Mouse (Mus musculus) midbrain, embryonic 10.5 days (tissue): ENCODE data around the gene Gm20388. TPM values are rescaled to one million over a fixed set of nuclear protein-coding genes. Genes with fewer than 3 reads are reported as not detected.

Source experiments
- DNase-seq: peaks from one replicate; pipeline ENCODE4 v3.0.0-alpha.2; 2017; ENCODE audit warnings: low spot score
- H3K27ac ChIP-seq: fragments of 300-500 bp; sonication (generic); replicated peaks from 2 replicates; pipeline ENCODE4 v1.5.1; 2016; ENCODE audit warnings: mild to moderate bottlenecking
- H3K27me3 ChIP-seq: fragments of 300-500 bp; sonication (generic); 2 replicates; pipeline ENCODE4 v1.6.1; 2016; ENCODE audit warnings: low read depth, mild to moderate bottlenecking; ENCODE audit not compliant: poor library complexity, severe bottlenecking
- H3K36me3 ChIP-seq: fragments of 300-500 bp; sonication (generic); 2 replicates; pipeline ENCODE4 v1.6.1; 2016; ENCODE audit warnings: mild to moderate bottlenecking, moderate library complexity
- H3K4me1 ChIP-seq: fragments of 300-500 bp; sonication (generic); 2 replicates; pipeline ENCODE4 v1.6.1; 2016
- H3K4me3 ChIP-seq: fragments of 300-500 bp; sonication (generic); 2 replicates; pipeline ENCODE4 v1.5.1; 2016; ENCODE audit warnings: mild to moderate bottlenecking, moderate library complexity
- H3K9me3 ChIP-seq: fragments of 300-500 bp; sonication (generic); replicated peaks from 2 replicates; pipeline ENCODE4 v1.6.1; 2016; ENCODE audit warnings: mild to moderate bottlenecking
- WGBS: fragments of 180-500 bp; shearing (Covaris S2); methylation state at CpG from one replicate; pipeline ENCODE4 v1.1.7; 2016; 5-methylcytosine and 5-hydroxymethylcytosine counted together
- polyA plus RNA-seq: library from polyadenylated mRNA; unstranded; fragments of >200 nt; fragmentation: Nextera tagmentation; extraction: Ambion mirVana; gene quantifications from 2 replicates; pipeline ENCODE4 v1.2.1, GENCODE M21; 2016

The Gm20388 gene
- polyA plus RNA-seq, 1 experiment from 2014 or later: 7.1 TPM

DNA sequence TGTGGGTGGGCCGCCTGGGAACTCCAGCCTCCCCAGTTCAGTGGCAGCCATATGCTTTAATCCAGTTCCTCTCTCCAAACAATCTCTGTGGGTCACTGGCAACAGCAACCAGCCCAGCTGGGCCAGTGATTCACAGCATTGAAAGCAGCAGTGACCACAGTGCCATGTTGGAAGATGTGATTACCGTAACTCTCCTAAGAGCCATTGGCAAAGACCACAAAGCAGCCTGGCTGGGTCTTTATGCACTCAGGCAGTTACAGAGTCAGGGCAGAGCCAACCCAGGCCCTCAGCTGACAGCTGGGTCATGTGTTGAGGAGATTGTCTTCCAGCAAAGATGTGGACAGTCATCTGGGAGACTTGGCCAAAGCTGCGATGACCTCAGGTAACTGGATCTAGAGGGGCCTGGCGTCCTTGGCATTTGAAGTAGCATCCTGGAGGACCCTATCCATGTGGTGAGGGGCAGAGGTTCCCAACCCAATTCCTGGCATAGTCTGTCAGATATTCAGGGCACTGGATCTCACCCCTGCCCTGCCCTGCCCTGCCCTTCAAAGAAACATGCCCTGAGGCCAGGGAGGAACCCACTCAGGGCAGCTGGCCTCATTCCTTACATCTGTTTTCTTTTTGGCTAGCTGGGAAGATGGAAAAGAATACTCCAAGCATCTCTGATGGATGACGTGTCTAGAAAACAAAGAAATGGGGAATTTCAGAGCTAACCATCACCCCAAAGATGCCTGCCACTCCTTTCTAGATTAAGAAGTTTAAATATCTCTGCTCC is 1052.2 kb downstream of the Gm20388 start:
- Histone ChIP-seq H3K4me3 (no peak overlapping the region), H3K9me3 (no peaks in the 10 kb centered on the region), H3K36me3 (no peaks in the 10 kb centered on the region), H3K27ac (no peak overlapping the region), H3K4me1 (peaks cover 18% of the 10 kb centered on the region), H3K27me3 (peaks cover 100% of the 10 kb centered on the region)
- 91% methylated on average over 5 of the region's 5 CpGs for whole genome bisulfite sequencing
- DNase-seq: no peak

DNA sequence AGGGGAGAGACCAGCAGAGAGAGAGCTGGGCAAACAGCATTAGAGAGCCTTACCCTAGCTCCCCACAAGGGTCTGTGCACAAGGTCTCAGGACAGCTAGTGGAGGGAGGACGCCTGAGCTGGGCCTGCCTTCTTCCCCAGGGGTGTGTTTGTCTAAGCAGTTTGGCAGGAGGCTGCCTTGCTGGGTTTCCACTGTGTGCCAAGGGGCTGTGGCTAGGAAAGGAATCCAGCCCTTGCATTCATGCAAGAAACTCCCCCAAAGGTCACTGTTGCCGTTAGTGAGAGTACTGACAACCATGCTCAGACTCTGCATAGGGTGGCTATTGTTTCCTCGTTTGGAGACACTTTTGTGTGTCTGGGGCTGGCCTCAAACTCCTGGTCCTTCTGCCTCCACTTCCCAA is 1055.9 kb downstream of the Gm20388 start:
- no peaks in the 10 kb centered on the region for H3K36me3 ChIP-seq
- H3K4me1 ChIP-seq: peaks cover under 1% of the 10 kb centered on the region; the same call in 1 of the 2 replicates
- no peak for DNase-seq
- H3K9me3 ChIP-seq: no peaks in the 10 kb centered on the region
- no peak overlapping the region for H3K27ac ChIP-seq
- peaks cover 100% of the 10 kb centered on the region for H3K27me3 ChIP-seq
- 33% methylated on average over 3 of the region's 3 CpGs for WGBS
- no peak overlapping the region for H3K4me3 ChIP-seq

DNA sequence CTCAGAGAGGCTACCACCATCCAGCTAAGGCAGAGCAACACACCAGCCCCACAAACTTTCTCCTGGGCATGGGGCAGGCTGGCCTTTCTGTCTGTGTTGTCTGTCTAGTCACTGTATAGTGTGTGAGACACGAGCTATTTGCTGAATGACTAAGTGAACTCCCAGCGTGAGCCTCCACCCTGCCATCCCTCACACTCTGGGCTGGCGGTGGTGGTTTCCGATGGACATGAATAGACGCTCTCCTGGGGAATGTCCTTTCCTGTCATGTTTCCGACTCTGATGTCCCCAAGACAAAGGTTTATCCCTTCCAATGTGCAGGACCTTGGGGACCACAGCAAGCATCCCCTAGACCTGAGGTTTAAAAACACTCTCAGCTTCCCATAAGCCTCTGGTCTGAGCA is 1057.7 kb downstream of the Gm20388 start:
- Histone ChIP-seq H3K4me3 (no peak overlapping the region), H3K36me3 (no peaks in the 10 kb centered on the region), H3K27me3 (peaks cover 100% of the 10 kb centered on the region), H3K4me1 (peaks cover 18% of the 10 kb centered on the region), H3K27ac (no peak overlapping the region), H3K9me3 (no peaks in the 10 kb centered on the region)
- WGBS: 57% methylated on average over 6 of the region's 6 CpGs
- DNase-seq: no peak

DNA sequence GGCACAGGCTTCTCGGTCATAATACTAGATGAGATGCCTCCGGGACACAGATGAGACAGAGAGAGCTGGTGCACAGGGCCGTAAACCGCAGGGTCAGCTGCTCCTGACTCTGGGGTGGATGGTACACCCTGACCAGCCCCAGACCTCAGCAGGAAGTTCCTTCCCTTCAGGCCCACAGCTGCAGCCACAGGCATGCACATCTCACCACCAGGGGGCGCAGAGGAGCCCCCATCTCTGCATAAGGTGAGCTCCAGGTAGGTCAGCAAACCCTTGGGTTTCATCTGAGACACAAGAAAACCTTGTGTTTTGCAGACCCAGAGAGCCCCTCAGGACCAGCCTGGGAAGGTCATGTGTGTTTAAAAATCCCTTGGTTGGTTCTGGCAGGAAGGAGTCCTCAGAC is 1059.7 kb downstream of the Gm20388 start:
- WGBS: 41% methylated on average over 5 of the region's 5 CpGs
- no peaks in the 10 kb centered on the region for H3K9me3 ChIP-seq
- DNase-seq: no peak
- H3K36me3 ChIP-seq: no peaks in the 10 kb centered on the region
- no peak overlapping the region for H3K27ac ChIP-seq
- peaks cover 100% of the 10 kb centered on the region for H3K27me3 ChIP-seq
- H3K4me1 ChIP-seq: peaks cover 22% of the 10 kb centered on the region
- no peak overlapping the region for H3K4me3 ChIP-seq

DNA sequence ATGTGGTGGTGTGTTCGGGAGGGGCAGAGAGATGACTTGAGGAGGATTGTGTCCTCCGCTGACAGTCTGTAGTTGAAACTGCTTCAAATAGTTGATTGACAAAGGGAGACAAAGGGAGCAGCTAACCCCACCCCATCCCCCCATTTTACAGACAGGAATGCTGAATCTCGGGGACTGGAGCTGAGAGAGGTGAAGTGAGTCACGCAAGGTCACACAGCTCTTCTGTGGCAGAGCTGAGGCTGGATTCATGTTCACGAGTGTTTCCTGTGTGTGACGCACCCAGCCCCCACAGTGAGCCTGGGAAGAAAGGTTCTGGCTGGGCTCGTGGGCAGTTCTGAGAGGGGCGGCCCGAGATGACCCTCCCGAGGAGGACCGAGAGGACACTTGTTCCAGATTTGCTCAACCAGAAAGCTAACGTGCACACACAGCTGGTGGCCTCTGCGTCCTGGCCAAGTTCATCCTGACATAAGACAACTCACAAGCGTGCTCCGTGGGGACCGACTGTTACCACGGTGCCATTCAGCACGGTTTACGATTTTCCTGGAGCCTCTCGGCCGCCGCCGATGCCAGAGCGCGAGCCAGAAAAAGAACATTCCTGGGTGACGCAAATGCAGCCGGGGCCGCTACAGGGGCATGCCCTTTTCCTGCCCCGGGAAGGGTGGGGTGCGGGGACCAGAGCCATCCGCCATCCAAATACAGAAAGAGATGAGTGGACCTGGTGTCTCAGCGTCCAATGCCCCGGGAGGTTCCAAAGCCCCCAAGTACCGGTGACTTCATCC is 1061.2 kb downstream of the Gm20388 start:
- H3K27me3 ChIP-seq: peaks cover 93% of the 10 kb centered on the region
- WGBS: 25% methylated on average over 34 of the region's 34 CpGs
- peak overlapping the region; percentile 38 for H3K27ac ChIP-seq
- no peaks in the 10 kb centered on the region for H3K9me3 ChIP-seq
- H3K4me1 ChIP-seq: peaks cover 22% of the 10 kb centered on the region
- no peaks in the 10 kb centered on the region for H3K36me3 ChIP-seq
- DNase-seq: peak; percentile 35
- H3K4me3 ChIP-seq: peak overlapping the region; percentile 52

DNA sequence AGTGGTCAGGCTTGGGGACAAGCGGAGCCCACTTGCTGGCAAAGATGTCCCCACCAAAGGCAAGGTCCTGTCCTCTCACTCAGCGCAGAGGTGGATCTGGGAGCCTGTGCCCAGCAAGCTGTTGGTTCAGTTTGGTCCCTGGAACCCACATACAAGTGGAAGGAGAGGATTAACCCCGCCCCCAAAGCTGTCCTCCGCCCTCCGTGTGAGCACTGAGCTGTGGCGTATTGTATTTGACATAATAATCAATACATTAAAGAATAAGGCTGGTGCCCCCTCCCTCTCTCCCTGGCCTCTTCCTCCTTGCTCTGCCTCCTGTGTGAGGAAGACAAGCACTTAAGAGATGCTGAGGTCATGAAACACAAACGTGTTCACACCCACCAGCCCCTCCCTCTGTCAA is 1062.4 kb downstream of the Gm20388 start:
- Histone ChIP-seq H3K36me3 (no peaks in the 10 kb centered on the region), H3K4me1 (peaks cover 22% of the 10 kb centered on the region), H3K27ac (no peak overlapping the region), H3K4me3 (peak overlapping the region; percentile 52), H3K27me3 (peaks cover 86% of the 10 kb centered on the region), H3K9me3 (no peaks in the 10 kb centered on the region)
- no peak for DNase-seq
- WGBS: 21% methylated on average over 7 of the region's 7 CpGs

DNA sequence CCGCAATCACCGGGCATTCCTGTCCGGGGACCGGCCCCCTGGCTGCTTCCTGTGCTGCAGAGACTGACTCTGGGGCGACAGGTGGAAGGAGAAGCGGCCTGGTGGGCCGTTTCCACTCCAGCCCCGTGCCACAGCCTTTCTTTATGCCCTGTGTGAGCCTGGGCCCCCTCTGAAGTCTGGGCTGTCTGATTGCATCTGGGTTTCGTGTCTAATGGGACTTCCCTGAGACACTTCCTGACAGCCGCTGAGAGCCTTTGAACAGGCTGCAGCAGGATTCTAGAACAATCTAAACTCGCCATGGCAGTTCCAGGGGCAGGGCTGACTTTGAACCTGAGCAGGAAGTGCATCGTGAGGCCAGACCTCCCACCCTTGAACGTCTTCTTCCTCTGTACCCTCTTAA is 1066.5 kb downstream of the Gm20388 start:
- no peak for DNase-seq
- no peaks in the 10 kb centered on the region for H3K36me3 ChIP-seq
- H3K9me3 ChIP-seq: no peaks in the 10 kb centered on the region
- 77% methylated on average over 13 of the region's 13 CpGs for WGBS
- no peak overlapping the region for H3K4me3 ChIP-seq
- no peak overlapping the region for H3K27ac ChIP-seq
- peaks cover 16% of the 10 kb centered on the region for H3K4me1 ChIP-seq
- peaks cover 53% of the 10 kb centered on the region for H3K27me3 ChIP-seq

DNA sequence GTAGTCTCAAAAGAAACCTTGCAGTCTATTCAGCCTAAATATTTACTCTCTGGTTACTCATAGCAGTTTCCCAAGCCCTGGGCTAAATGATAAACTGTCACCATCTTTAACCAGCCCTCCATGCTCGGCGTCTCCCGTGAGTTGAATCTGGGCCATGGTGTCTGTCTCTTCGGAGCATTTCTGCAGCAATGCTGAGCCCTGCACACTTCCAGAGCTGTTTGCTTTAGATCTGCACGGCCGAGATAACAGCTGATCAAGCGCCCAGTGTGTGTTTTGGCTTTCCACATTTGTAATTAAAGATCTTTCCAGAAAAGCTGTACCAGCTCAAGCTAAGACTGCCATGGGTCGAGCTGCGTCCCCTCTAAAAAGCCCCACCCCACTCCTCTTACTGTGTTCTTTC is 1068.6 kb downstream of the Gm20388 start:
- Histone ChIP-seq H3K27ac (no peak overlapping the region), H3K4me1 (no peaks in the 10 kb centered on the region), H3K27me3 (peaks cover 32% of the 10 kb centered on the region), H3K9me3 (no peaks in the 10 kb centered on the region), H3K36me3 (no peaks in the 10 kb centered on the region), H3K4me3 (no peak overlapping the region)
- 81% methylated on average over 9 of the region's 9 CpGs for WGBS
- DNase-seq: no peak

DNA sequence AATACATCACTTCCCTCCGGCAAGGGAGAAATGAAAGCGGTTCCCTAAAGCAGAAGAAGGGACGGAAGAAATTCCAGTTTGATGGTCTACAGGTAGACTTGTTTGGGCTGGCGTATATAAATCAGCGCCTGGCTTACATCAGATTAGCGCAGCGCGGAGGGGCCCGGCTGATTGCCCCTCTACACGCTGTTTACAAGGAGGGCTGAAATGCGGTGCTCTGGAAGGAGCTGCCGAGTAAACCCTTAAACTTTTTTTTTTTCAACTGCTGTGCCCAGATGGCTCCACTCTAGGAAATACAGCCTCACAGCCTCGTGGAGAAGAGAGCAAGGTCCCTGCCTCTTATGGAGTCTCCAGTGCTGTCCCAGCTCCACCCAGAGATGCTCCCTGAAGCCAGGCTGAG is 1070.3 kb downstream of the Gm20388 start:
- 74% methylated on average over 13 of the region's 13 CpGs for WGBS
- no peak for DNase-seq
- Histone ChIP-seq H3K9me3 (no peaks in the 10 kb centered on the region), H3K4me3 (no peak overlapping the region), H3K36me3 (no peaks in the 10 kb centered on the region), H3K27me3 (peaks cover 15% of the 10 kb centered on the region), H3K27ac (no peak overlapping the region), H3K4me1 (no peaks in the 10 kb centered on the region)

DNA sequence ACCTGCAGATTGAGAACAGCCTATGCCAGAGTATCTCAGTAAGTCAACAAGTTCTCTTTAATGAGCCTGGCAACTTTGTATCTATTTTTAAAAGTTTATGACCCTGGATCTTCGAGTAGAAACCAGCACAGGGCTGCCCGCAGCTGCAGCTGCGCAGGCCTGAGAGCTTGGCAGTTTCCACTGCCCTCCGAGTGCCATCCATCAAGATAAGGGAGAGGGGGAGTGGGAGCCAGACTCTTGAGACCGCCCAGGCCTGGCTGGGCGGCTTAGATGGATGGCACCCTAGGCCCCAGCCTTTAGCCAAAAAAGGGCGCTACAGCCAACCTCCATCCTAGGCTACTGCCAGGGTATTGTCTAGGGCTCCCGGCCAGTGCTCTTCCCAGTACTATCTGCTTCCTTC is 1074.2 kb downstream of the Gm20388 start:
- Histone ChIP-seq H3K9me3 (no peaks in the 10 kb centered on the region), H3K36me3 (no peaks in the 10 kb centered on the region), H3K27me3 (peaks cover 3% of the 10 kb centered on the region; the same call in 1 of the 2 replicates), H3K4me3 (no peak overlapping the region), H3K27ac (no peak overlapping the region), H3K4me1 (no peaks in the 10 kb centered on the region)
- WGBS: 86% methylated on average over 8 of the region's 8 CpGs
- DNase-seq: no peak

DNA sequence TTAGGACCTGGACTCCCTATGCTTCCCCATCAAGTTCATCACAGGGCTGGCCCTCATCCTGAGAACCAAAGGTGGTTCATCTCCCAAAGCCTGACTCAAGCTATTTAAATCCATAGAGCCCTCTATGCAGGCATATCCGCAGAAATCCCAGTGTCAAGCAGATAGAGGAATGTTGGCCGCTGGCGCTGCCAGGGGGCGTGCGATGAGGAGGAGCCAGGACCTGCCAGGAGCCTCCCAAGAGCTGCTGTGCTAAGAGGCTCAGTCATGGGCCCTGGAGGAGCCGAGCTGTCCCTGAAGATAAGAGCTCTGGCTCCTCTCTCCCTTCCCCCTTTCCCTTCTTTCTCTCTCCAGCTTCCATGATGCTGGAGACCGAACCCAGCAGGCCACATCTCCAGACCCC is 1075.4 kb downstream of the Gm20388 start:
- H3K4me3 ChIP-seq: no peak overlapping the region
- H3K27ac ChIP-seq: no peak overlapping the region
- WGBS: 87% methylated on average over 7 of the region's 7 CpGs
- no peaks in the 10 kb centered on the region for H3K4me1 ChIP-seq
- H3K9me3 ChIP-seq: no peaks in the 10 kb centered on the region
- no peaks in the 10 kb centered on the region for H3K36me3 ChIP-seq
- DNase-seq: no peak
- no peaks in the 10 kb centered on the region; the same call in 1 of the 2 replicates for H3K27me3 ChIP-seq

DNA sequence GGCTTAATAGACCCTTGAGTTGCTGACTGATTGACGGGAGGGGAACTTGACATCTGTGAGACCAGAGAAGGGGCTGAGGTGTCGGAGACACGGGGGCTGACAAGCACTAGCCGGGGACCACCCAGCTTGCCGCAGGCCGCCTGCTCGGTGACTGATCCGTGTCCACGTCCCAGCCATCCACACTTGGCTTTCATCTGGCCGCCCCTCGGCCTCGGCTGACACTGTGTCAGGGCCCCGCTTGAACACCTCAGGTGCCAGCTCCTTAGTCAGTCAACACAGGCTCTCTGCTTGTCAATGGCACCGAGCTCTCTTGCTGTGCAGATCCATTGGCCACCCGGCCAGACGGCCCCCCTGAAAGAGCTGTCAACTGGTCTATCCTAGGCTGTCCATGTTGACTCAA is 1083.1 kb downstream of the Gm20388 start:
- WGBS: 80% methylated on average over 16 of the region's 16 CpGs
- H3K4me1 ChIP-seq: peaks cover 13% of the 10 kb centered on the region; the same call in 1 of the 2 replicates
- no peak for DNase-seq
- no peak overlapping the region for H3K27ac ChIP-seq
- H3K9me3 ChIP-seq: no peaks in the 10 kb centered on the region
- no peaks in the 10 kb centered on the region for H3K36me3 ChIP-seq
- peaks cover 26% of the 10 kb centered on the region for H3K27me3 ChIP-seq
- no peak overlapping the region for H3K4me3 ChIP-seq

DNA sequence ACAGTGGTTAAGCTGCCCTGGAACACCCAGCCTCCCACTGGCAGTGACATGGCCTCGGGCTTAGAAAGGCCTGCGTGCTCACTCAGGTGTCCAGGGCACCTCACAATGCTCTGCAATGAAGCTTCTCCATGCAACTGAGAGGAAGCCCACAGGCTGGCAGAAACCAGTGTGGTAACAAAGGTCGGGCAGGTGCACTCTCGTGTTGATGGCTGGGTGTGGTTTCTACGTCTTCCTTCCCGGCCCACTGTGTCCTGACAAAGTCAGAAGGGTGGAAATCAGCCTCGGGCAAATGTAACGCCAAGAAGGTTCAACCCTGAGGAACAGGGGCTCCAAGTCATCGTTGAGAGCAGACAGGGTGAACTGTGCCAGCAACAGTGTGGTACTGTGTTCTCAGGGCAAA is 1084.8 kb downstream of the Gm20388 start:
- 88% methylated on average over 9 of the region's 9 CpGs for WGBS
- 0 out of 2 replicates have a peak overlapping the region, but pooled peaks have one; percentile 17 for H3K27ac ChIP-seq
- H3K9me3 ChIP-seq: no peaks in the 10 kb centered on the region
- H3K27me3 ChIP-seq: peaks cover 30% of the 10 kb centered on the region
- no peaks in the 10 kb centered on the region for H3K36me3 ChIP-seq
- no peak overlapping the region for H3K4me3 ChIP-seq
- H3K4me1 ChIP-seq: peaks cover 13% of the 10 kb centered on the region; the same call in 1 of the 2 replicates
- no peak for DNase-seq
